Mouse (Mus musculus) right cerebral cortex, postnatal 10 days (tissue): ENCODE results near the gene Lef1.

Source experiments
- DNase-seq, 2 experiments: peaks; one replicate each; pipeline ENCODE4 v3.0.0; 2021; ENCODE audit warnings: low spot score in 2 of 2

Gene Lef1

GRCm38 (mm10) chr3:131107301-131108093 lies 2.8 kb upstream of the Lef1 start:
- DNase-seq = no peak

- DNase-seq = no peak
Observed at GRCm38 (mm10) chr3:131108094-131108653, 2.1 kb upstream of the Lef1 start.

- DNase-seq = no peak
Observed at GRCm38 (mm10) chr3:131109066-131109685, 1.1 kb upstream of the Lef1 start.

- DNase-seq = no peak
Observed at GRCm38 (mm10) chr3:131109686-131110070, 593 bp upstream of the Lef1 start.

DNA sequence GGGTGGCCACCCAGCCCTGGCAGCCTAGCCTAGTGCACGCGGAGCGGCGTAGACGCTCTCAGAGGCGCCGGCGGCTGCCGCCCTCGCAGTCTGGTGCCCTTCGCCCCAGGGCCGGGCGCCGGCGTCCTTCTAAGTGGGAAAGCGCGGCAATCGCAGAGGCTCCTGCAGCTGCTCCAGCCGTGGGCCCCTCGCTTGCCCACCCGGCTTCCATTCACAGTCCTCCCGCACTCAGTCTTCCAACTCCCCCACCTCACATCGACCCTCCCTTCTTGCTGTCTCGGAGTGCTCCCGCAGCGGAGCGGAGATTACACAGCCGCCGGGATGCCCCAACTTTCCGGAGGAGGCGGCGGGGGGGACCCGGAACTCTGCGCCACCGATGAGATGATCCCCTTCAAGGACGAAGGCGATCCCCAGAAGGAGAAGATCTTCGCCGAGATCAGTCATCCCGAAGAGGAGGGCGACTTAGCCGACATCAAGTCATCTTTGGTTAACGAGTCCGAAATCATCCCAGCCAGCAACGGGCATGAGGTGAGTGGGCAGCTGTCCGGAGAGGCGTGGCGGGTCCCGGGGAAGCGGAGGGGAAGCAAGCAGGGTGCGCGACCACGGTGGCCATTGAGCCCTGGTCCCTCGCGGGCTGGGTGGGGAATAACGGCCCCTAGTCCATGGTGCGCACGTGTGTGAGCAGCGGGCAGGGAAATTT lies 1.0 kb downstream of the Lef1 start:
- no peak for DNase-seq

DNA sequence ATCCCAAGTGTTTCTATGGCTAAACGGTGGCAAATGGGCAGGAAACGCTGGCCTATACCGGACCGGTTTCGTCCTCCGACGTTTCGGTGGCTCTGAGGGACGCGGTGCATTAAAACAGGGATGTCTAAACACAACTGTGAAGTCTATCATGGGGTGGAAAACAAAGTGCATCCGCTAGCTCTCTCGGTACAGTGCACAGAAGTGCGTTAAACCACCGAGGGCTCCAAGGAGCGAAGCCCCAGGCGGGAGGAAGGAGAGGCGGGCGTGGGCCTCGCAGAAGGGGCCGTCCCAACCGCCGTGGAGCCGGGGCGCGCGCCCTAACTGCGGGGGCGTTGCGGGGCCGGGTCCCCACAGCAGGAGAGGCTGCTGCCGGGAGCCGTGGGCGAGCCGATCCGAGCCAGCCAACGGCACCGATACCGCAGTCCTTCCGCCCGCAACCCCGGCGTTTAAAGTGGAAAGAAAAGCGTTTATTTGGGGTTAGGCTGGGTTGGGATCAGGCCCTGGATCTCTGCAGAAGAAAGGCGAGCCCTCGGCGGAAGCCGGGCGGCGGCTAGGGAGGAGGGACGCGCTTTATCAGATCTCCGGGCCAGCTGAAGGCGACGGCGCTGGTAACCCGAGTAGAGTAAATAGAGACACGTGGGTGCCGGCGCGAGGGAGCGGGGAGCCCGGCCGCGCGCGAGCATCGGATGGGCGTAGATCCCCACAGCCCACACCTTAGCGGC lies 1.7 kb downstream of the Lef1 start:
- DNase-seq = no peak

- no peak for DNase-seq
Observed at GRCm38 (mm10) chr3:131112573-131112955, 2.3 kb downstream of the Lef1 start.

DNA sequence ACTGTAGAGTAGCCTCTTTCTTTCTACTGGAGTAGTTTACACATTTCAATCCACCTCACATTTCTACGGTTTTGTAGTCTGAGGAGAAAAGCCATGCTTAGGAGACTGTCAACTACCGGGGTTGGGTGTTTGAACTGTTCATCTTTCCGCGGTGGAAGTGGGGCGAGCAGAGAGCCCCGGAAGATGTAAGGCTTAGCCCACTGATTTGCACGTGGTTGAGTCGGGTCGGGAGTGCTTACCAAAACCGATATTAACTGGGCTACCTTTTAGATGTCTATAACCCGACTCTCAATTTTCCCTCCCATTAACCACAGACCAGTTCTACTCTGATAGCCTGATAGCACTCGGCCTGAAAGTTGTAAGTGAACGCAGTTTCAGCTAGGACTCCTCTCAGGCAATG lies 2.8 kb downstream of the Lef1 start:
- DNase-seq = no peak

GRCm38 (mm10) chr3:131116116-131116515 lies 5.8 kb downstream of the Lef1 start:
- no peak for DNase-seq

GRCm38 (mm10) chr3:131117352-131117751 lies 7.1 kb downstream of the Lef1 start:
- no peak for DNase-seq

- no peak for DNase-seq
Observed at GRCm38 (mm10) chr3:131117883-131118282, 7.6 kb downstream of the Lef1 start.

- no peak for DNase-seq
Observed at GRCm38 (mm10) chr3:131119435-131119834, 9.2 kb downstream of the Lef1 start.

DNA sequence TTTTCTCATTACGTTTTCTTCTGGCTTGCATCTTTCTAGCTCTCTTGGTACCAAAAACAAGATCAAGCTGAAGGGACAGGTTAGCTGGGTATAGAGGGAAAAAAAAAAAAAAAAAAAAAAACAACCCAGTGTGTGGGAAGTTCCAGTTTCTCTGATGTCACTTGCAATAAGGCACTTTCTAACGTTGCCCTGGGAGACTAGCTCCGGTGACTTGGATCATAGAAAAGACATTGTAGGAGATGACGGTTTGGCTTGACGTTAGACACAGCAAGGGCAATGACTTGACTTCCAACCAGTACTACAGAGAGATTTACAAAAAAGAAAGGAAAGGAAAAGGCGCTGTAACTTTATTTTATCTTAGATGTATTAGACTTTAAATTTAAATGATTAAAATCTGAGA lies 13.2 kb downstream of the Lef1 start:
- DNase-seq = no peak

DNA sequence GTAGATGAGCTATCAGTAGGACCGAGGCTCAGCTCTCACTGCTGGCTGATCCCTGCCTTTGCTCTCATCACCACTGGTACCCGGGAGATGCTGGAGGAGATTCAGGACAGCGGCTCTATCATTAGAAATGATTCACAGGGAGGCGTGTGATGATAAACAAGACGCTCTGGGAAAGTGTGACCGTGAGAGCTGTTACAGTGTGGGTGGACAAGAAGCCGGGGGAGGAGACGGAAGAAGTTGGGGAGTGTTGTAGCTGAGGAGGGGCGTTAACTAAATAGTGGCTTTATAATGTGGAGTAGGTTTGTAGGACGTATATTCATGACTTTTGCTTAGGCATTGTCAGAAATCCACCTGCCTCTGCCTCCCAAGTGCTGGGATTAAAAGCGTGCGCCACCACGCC lies 15.6 kb downstream of the Lef1 start:
- DNase-seq = no peak

DNA sequence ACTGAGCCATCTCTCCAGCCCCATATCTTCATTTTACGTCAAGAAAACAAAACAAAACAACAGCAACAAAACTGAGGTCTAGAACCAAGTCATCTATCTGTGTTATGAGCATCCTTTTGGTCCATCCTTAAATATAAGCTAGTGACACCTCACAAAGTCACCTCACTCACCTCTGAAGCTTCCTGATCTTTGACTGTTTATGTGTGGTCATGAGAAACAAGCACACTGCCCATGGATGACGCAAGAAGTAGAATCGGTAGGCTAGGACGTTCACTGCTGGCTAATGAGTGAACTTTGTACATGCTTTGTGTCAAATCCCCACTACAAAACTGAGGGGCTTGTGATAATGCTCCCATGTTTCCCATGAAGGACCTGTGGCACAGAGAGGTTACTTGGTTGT lies 16.2 kb downstream of the Lef1 start:
- DNase-seq = no peak

- DNase-seq = no peak
Observed at GRCm38 (mm10) chr3:131134003-131134402, 23.7 kb downstream of the Lef1 start.

GRCm38 (mm10) chr3:131135434-131135833 lies 25.2 kb downstream of the Lef1 start:
- DNase-seq = no peak

GRCm38 (mm10) chr3:131136455-131136854 lies 26.2 kb downstream of the Lef1 start:
- DNase-seq = no peak

DNA sequence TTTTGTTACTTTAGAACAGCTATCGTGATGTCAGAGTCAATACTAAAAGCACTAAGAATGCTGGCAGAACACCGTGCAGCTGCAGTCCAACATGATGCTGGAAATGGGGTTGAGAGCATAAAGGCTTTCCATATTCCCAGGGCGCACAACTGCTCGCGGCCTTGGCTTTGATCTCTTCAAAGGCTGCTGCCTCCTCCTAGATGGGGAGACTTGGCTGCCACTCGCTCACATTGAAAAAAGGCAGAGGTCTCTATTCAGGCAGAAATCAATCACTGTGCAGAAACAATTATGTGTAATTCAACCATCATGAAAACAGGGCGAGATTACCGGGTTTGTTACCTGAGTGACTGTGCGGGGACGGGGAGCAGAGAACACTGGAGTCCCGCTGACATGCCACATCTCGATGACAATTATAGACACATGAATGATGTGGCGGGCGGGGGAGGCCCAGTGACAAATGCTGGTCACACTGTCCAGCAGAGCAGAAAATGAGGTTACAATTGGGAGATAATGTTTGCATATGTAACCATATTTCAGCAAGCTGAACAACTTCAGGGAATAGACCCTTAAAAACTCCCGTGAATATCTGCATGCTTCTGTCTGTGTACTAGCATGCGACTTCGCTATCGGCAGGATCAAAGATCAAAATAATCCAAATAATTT lies 27.0 kb downstream of the Lef1 start:
- DNase-seq = peak; percentile 43 to 52

DNA sequence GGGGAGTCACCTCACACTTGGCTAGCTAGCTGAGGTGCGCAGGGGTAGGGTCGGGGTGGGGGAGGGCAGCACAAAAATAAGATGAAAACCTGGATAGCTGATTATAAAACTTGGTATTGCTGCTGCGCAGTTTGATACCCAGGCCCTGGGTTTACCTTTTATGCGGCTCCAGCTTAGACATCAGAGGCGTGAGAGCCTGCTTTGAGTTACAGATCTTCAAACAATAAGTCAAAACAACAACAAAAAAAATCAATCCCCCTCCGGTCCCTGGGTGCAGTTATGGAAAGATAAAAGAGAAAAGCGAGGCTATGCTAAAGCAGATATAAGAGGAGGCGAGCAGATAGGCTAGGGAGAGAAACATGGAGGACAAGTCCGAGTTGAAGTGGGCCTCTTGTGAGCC lies 28.0 kb downstream of the Lef1 start:
- DNase-seq = no peak

DNA sequence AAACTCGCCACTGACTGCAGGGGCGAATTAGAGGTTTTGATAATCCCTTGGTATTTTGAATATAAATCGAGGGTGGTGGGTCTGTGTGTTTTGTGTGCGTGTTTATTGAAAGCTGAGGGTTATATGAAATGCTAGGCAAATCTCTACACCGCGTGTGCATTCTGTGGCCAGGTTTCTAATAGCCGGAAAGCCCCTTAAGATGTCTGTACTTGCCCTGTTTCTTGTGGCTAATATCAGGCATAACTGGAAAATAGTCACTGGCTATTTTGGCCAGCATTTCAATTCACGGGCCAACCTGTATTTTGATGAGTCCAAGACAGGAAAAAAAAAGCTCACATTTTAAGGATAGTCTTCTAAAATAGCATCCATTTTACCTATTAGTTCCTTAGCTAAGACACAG lies 28.5 kb downstream of the Lef1 start:
- no peak for DNase-seq
